8 mouse cellular contexts compared by ENCODE assay signal in genomic region chr15:98608784-98609250, GRCm38 (mm10). TPM values are rescaled to one million over a fixed set of nuclear protein-coding genes. Genes with fewer than 3 reads are reported as not detected.
DNase-seq lines count a peak whose midpoint lies in the region; ATAC-seq lines count a peak whose summit lies in the region.

No protein-coding gene starts in this region.

- H3K9ac ChIP-seq in forebrain, embryonic 15.5 days (replicated peaks): peak overlapping the region; percentile 92
- H3K9ac ChIP-seq in kidney, embryonic 16.5 days (replicated peaks; ENCODE audit: low read length): peak overlapping the region; percentile 92

- no peaks in the 10 kb centered on the region for H3K9me3 ChIP-seq in forebrain, embryonic 15.5 days
- no peaks in the 10 kb centered on the region for H3K9me3 ChIP-seq in kidney, embryonic 16.5 days (ENCODE audit: low read length)
- no peaks in the 10 kb centered on the region for H3K9me3 ChIP-seq in midbrain, embryonic 10.5 days (replicated peaks)

- intact Hi-C loops in gastrocnemius, postnatal 36 days (cut with DNase I): no loop called here

- ATAC-seq in forebrain, embryonic 15.5 days (replicated peaks): peak; percentile 38
- peak; percentile 9; the same call in 1 of the 2 replicates for ATAC-seq in kidney, embryonic 16.5 days (ENCODE audit: low FRiP score, low TSS enrichment)

- peaks cover 28% of the 10 kb centered on the region for H3K4me1 ChIP-seq in forebrain, embryonic 15.5 days
- peaks cover 52% of the 10 kb centered on the region for H3K4me1 ChIP-seq in kidney, embryonic 16.5 days (ENCODE audit: insufficient read depth, low read length)
- peaks cover 36% of the 10 kb centered on the region for H3K4me1 ChIP-seq in midbrain, embryonic 10.5 days

- H3K36me3 ChIP-seq in forebrain, embryonic 15.5 days: peaks cover 6% of the 10 kb centered on the region; the same call in 1 of the 2 replicates
- peaks cover 6% of the 10 kb centered on the region for H3K36me3 ChIP-seq in kidney, embryonic 16.5 days (ENCODE audit: insufficient read depth, low read length)
- peaks cover 28% of the 10 kb centered on the region for H3K36me3 ChIP-seq in midbrain, embryonic 10.5 days

- no peaks in the 10 kb centered on the region for H3K27me3 ChIP-seq in forebrain, embryonic 15.5 days
- no peaks in the 10 kb centered on the region for H3K27me3 ChIP-seq in kidney, embryonic 16.5 days (ENCODE audit: insufficient read depth, low read length)
- peaks cover 14% of the 10 kb centered on the region for H3K27me3 ChIP-seq in midbrain, embryonic 10.5 days (ENCODE audit: low read depth, poor library complexity, severe bottlenecking)

- 0% methylated on average over 8 of the region's 26 CpGs for WGBS in forebrain, embryonic 15.5 days
- WGBS in kidney, embryonic 16.5 days: 0% methylated on average over 8 of the region's 26 CpGs
- 0% methylated on average over 14 of the region's 26 CpGs for WGBS in midbrain, embryonic 10.5 days

- H3K27ac ChIP-seq in forebrain, embryonic 15.5 days (replicated peaks): peak overlapping the region; percentile 79
- H3K27ac ChIP-seq in kidney, embryonic 16.5 days (ENCODE audit: low read length): peak overlapping the region; percentile 97
- H3K27ac ChIP-seq in midbrain, embryonic 10.5 days (replicated peaks): peak overlapping the region; percentile 97

- H3K4me2 ChIP-seq in forebrain, embryonic 15.5 days (replicated peaks): peak overlapping the region; percentile 90
- peak overlapping the region; percentile 88 for H3K4me2 ChIP-seq in kidney, embryonic 16.5 days (replicated peaks; ENCODE audit: low read depth, low read length)

- peak; percentile 8 for DNase-seq in gastrocnemius, postnatal 25 days
- DNase-seq in gastrocnemius, postnatal 36 days: no peak
- DNase-seq in NIH3T3 (ENCODE audit: low read depth): peak; percentile 52
- DNase-seq in midbrain, embryonic 10.5 days (ENCODE audit: low spot score): no peak
- peak; percentile 55 for DNase-seq in thymus, postnatal 25 days
- DNase-seq in right cerebral cortex, postnatal 36 days (ENCODE audit: low spot score in 2 of 2): no peak

- peak overlapping the region; percentile 83 for H3K4me3 ChIP-seq in forebrain, embryonic 15.5 days
- H3K4me3 ChIP-seq in kidney, embryonic 16.5 days (ENCODE audit: low read length): peak overlapping the region; percentile 79
- peak overlapping the region; percentile 87 for H3K4me3 ChIP-seq in midbrain, embryonic 10.5 days

RNA-seq across cellular contexts. Expression of gene Adcy6, which starts 1.1 kb away (rescaled TPM):
- 10 to 100 TPM; 19.0 to 32.3 TPM for total RNA-seq in gastrocnemius, postnatal 25 days (2021)
- 10 to 100 TPM; 24.2 to 26.7 TPM for total RNA-seq in gastrocnemius, postnatal 36 days (2021)
- polyA plus RNA-seq in forebrain, embryonic 15.5 days (2015; fragmentation: Nextera tagmentation; extraction: Ambion mirVana): 12.5 and 13.8 TPM in 2 replicates
- 24.4 and 26.0 TPM in 2 replicates for polyA plus RNA-seq in kidney, embryonic 16.5 days (2015; fragmentation: Nextera tagmentation; extraction: Ambion mirVana)
- polyA plus RNA-seq in midbrain, embryonic 10.5 days (2016; fragmentation: Nextera tagmentation; extraction: Ambion mirVana): 11.8 and 12.1 TPM in 2 replicates

RNA-seq across cellular contexts. Expression of gene Cacnb3, which starts 21.8 kb away (rescaled TPM):
- 1 to 10 TPM; 3.4 to 4.1 TPM for total RNA-seq in gastrocnemius, postnatal 25 days (2021)
- total RNA-seq in gastrocnemius, postnatal 36 days (2021): 1 to 10 TPM; 2.5 to 4.2 TPM
- polyA plus RNA-seq in forebrain, embryonic 15.5 days (2015; fragmentation: Nextera tagmentation; extraction: Ambion mirVana): 134 and 138 TPM in 2 replicates
- 34.4 and 34.9 TPM in 2 replicates for polyA plus RNA-seq in kidney, embryonic 16.5 days (2015; fragmentation: Nextera tagmentation; extraction: Ambion mirVana)
- 36.1 and 50.9 TPM in 2 replicates for polyA plus RNA-seq in midbrain, embryonic 10.5 days (2016; fragmentation: Nextera tagmentation; extraction: Ambion mirVana)

RNA-seq across cellular contexts. Expression of gene 4930415O20Rik, which starts 38.0 kb away (rescaled TPM):
- under 1 TPM in 1 of 2 experiments, not detected in 1; 0.74 TPM for total RNA-seq in gastrocnemius, postnatal 25 days (2021)
- total RNA-seq in gastrocnemius, postnatal 36 days (2021): under 1 TPM in 1 of 2 experiments, not detected in 1; 0.87 TPM
- 0.56 TPM in 1 of 2 replicates, not detected in the other for polyA plus RNA-seq in forebrain, embryonic 15.5 days (2015; fragmentation: Nextera tagmentation; extraction: Ambion mirVana)
- polyA plus RNA-seq in kidney, embryonic 16.5 days (2015; fragmentation: Nextera tagmentation; extraction: Ambion mirVana): 0.41 and 0.69 TPM in 2 replicates
- polyA plus RNA-seq in midbrain, embryonic 10.5 days (2016; fragmentation: Nextera tagmentation; extraction: Ambion mirVana): 0.43 TPM in 1 of 2 replicates, not detected in the other

RNA-seq across cellular contexts. Expression of gene Ccnt1, which starts 38.1 kb away (rescaled TPM):
- total RNA-seq in gastrocnemius, postnatal 25 days (2021): 10 to 100 TPM; 17.3 to 21.1 TPM
- 10 to 100 TPM; 12.4 to 17.9 TPM for total RNA-seq in gastrocnemius, postnatal 36 days (2021)
- polyA plus RNA-seq in forebrain, embryonic 15.5 days (2015; fragmentation: Nextera tagmentation; extraction: Ambion mirVana): 66.5 and 72.0 TPM in 2 replicates
- polyA plus RNA-seq in kidney, embryonic 16.5 days (2015; fragmentation: Nextera tagmentation; extraction: Ambion mirVana): 64.4 and 76.4 TPM in 2 replicates
- 59.0 and 61.3 TPM in 2 replicates for polyA plus RNA-seq in midbrain, embryonic 10.5 days (2016; fragmentation: Nextera tagmentation; extraction: Ambion mirVana)

RNA-seq across cellular contexts. Expression of gene Ddx23, which starts 53.9 kb away (rescaled TPM):
- total RNA-seq in gastrocnemius, postnatal 25 days (2021): 10 to 100 TPM; 53.1 to 56.8 TPM
- total RNA-seq in gastrocnemius, postnatal 36 days (2021): 10 to 100 TPM; 50.0 to 56.2 TPM
- 23.5 and 25.0 TPM in 2 replicates for polyA plus RNA-seq in forebrain, embryonic 15.5 days (2015; fragmentation: Nextera tagmentation; extraction: Ambion mirVana)
- 19.0 and 27.1 TPM in 2 replicates for polyA plus RNA-seq in kidney, embryonic 16.5 days (2015; fragmentation: Nextera tagmentation; extraction: Ambion mirVana)
- 27.2 and 30.8 TPM in 2 replicates for polyA plus RNA-seq in midbrain, embryonic 10.5 days (2016; fragmentation: Nextera tagmentation; extraction: Ambion mirVana)

Comparison
In these comparisons a context has a peak if more than half of its experiments do, and no peak if none do; other contexts are left out.
1. DNase-seq: peak in gastrocnemius, postnatal 25 days (single experiment), NIH3T3 (single experiment) and thymus, postnatal 25 days (single experiment); none in gastrocnemius, postnatal 36 days (0 of 2), midbrain, embryonic 10.5 days (single experiment) and right cerebral cortex, postnatal 36 days (0 of 2).
2. Peak in every context shown above with its lines, with median percentiles within 50 percentile points of each other: H3K27ac ChIP-seq and H3K4me3 ChIP-seq.